Mouse (Mus musculus) liver, postnatal 0 days (tissue): ENCODE data around the gene Vipr2. TPM values are rescaled to one million over a fixed set of nuclear protein-coding genes. Genes with fewer than 3 reads are reported as not detected.

Experiments
- ATAC-seq: fragments of 200-750 bp; cut with Nextera tagmentation; 2 replicates; pipeline ENCODE4 v1.8.0; 2017; ENCODE audit warnings: mild to moderate bottlenecking, moderate library complexity
- DNase-seq: peaks from one replicate; pipeline ENCODE4 v3.0.0-alpha.2; 2016
- H3K27ac ChIP-seq: fragments of 300-500 bp; sonication (generic); 2 replicates; pipeline ENCODE4 v1.5.1; 2014; ENCODE audit warnings: antibody characterized with exemption, moderate library complexity, mild to moderate bottlenecking, low read depth
- H3K27me3 ChIP-seq: fragments of 300-500 bp; sonication (generic); 2 replicates; pipeline ENCODE4 v1.6.1; 2014; ENCODE audit warnings: low read length, control low read depth, mixed read lengths; ENCODE audit not compliant: insufficient read depth
- H3K36me3 ChIP-seq: fragments of 300-500 bp; sonication (generic); replicated peaks from 2 replicates; pipeline ENCODE4 v1.6.1; 2014; ENCODE audit warnings: mild to moderate bottlenecking, control low read depth, low read length, moderate library complexity, mixed read lengths; ENCODE audit not compliant: insufficient read depth
- H3K4me1 ChIP-seq: fragments of 300-500 bp; sonication (generic); 2 replicates; pipeline ENCODE4 v1.6.1; 2014; ENCODE audit warnings: antibody characterized with exemption, mild to moderate bottlenecking, control low read depth; ENCODE audit not compliant: insufficient read depth
- H3K4me2 ChIP-seq: fragments of 300-500 bp; sonication (generic); 2 replicates; pipeline ENCODE4 v1.6.1; 2014; ENCODE audit warnings: low read depth, mild to moderate bottlenecking, low read length, moderate library complexity, mixed read lengths
- H3K4me3 ChIP-seq: fragments of 300-500 bp; sonication (generic); 2 replicates; pipeline ENCODE4 v1.5.1; 2014; ENCODE audit warnings: low read depth, low read length
- H3K9ac ChIP-seq: fragments of 300-500 bp; sonication (generic); replicated peaks from 2 replicates; pipeline ENCODE4 v1.6.1; 2014; ENCODE audit warnings: mild to moderate bottlenecking, moderate library complexity
- H3K9me3 ChIP-seq: fragments of 300-500 bp; sonication (generic); 2 replicates; pipeline ENCODE4 v1.6.1; 2016; ENCODE audit warnings: mild to moderate bottlenecking, control low read depth, low read length, mixed read lengths
- CTCF ChIP-seq: sonication (generic); IDR thresholded peaks from 2 replicates; pipeline ENCODE4 v1.5.1; 2016; ENCODE audit warnings: antibody characterized with exemption, low read depth
- EP300 ChIP-seq: IDR thresholded peaks from 2 replicates; pipeline ENCODE4 v1.6.1; 2016; ENCODE audit warnings: antibody characterized with exemption, low read depth, mild to moderate bottlenecking
- WGBS: fragments of 180-500 bp; shearing (Covaris S2); extraction: QIAGEN DNeasy Blood & Tissue Kit; methylation state at CpG from one replicate; pipeline ENCODE4 v1.1.7; 2014; ENCODE audit not compliant: insufficient replicate concordance; 5-methylcytosine and 5-hydroxymethylcytosine counted together
- polyA plus RNA-seq: library from polyadenylated mRNA; unstranded; fragments of >200 nt; fragmentation: Nextera tagmentation; extraction: Ambion mirVana; gene quantifications from 2 replicates; pipeline ENCODE4 v1.2.1, GENCODE M21; 2015

Vipr2 gene
- polyA plus RNA-seq, 1 experiment from 2014 or later: 0.26 TPM

DNA sequence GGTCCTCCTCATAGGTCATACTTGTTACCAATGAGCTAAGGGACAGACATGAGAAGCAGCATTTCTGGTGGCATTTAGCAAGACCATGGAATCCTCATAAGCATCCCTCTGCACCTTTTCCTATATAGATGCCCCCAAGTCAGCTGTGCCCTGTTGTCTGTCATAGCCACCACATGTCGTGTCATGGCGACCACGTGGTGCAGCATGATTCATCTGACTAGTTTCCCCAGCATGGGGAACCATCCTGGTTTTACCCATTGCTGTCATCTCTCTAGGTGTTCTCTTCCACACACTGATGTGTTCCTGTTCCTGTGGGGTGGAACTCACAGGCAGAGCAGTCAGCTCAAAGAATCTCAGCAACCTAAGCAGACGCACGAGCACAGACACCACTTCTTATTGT lies 55.4 kb downstream of the Vipr2 start:
- 78% methylated on average over 5 of the region's 5 CpGs for WGBS
- Histone ChIP-seq H3K4me2 (no peak overlapping the region), H3K4me3 (no peak overlapping the region), H3K36me3 (no peaks in the 10 kb centered on the region), H3K4me1 (no peaks in the 10 kb centered on the region), H3K27me3 (no peaks in the 10 kb centered on the region), H3K9ac (no peak overlapping the region), H3K27ac (no peak overlapping the region), H3K9me3 (no peaks in the 10 kb centered on the region)
- TF ChIP-seq CTCF (no peak), EP300 (no peak)
- ATAC-seq (no peak), DNase-seq (no peak)

DNA sequence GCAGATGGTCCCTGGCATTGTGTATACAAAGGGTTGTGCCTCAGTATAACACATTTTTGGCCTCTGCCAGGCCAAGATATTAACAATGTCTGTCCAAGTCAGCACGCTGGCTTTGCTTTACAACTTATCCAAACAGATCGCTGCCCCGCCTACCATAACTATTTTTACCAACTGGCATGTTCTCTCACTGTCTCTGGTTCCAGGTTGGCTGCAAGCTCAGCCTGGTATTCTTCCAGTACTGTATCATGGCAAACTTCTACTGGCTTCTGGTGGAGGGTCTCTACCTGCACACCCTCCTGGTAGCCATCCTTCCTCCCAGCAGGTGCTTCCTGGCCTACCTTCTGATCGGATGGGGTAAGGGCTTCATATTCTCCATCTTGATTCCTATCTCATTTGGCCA lies 58.4 kb downstream of the Vipr2 start:
- Histone ChIP-seq H3K4me2 (no peak overlapping the region), H3K4me3 (no peak overlapping the region), H3K27ac (no peak overlapping the region), H3K9ac (no peak overlapping the region), H3K36me3 (no peaks in the 10 kb centered on the region), H3K9me3 (no peaks in the 10 kb centered on the region), H3K27me3 (no peaks in the 10 kb centered on the region), H3K4me1 (no peaks in the 10 kb centered on the region)
- DNase-seq (no peak), ATAC-seq (no peak)
- TF ChIP-seq EP300 (no peak), CTCF (no peak)
- WGBS: 93% methylated on average over 4 of the region's 4 CpGs

DNA sequence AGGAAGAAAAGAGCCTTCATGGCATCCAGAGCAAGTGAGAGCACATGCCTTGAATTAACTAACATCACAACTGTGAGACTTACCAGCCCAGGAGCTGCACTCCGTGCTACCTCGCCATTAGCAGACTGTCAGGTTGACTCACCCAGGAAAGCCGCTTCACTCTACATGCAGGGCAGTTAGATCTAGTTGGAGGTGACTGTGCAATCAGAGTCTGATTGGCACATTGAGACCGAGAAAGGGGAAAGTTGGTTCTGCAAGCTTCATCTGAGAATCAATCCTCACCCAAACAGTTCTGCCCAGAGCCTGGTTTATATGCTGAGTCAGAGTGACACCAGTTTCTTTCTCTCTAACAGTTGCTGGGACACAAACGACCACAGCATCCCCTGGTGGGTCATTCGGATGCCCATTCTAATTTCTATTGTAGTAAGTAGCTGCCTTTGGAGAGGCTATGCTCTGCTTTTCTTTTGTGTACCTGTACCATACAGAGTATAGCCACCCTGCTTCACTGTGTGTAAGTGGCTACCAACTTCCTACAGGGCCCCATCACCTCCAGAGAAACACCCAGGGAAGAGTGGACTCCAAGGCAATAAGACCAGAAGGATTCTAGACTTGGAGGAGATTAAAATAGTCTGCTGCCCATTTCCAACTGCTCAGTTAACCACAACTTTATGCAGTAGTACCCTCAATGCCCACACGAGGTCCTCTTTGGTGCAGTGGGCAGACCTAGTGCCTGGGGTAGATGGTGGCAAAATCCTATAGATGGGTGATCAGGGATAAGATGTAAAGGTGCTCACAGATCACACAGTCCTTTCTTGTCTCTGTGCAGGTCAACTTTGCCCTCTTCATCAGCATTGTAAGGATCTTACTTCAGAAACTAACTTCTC lies 61.0 kb downstream of the Vipr2 start:
- H3K4me3 ChIP-seq: no peak overlapping the region
- no peak overlapping the region for H3K9ac ChIP-seq
- H3K4me1 ChIP-seq: no peaks in the 10 kb centered on the region
- DNase-seq (no peak), ATAC-seq (0 out of 2 replicates have a peak, but pooled peaks have one; percentile 16)
- H3K4me2 ChIP-seq: no peak overlapping the region
- no peaks in the 10 kb centered on the region for H3K9me3 ChIP-seq
- H3K36me3 ChIP-seq: no peaks in the 10 kb centered on the region
- TF ChIP-seq CTCF (peak; percentile 53), EP300 (no peak)
- WGBS: 46% methylated on average over 7 of the region's 7 CpGs
- H3K27ac ChIP-seq: no peak overlapping the region
- H3K27me3 ChIP-seq: no peaks in the 10 kb centered on the region

DNA sequence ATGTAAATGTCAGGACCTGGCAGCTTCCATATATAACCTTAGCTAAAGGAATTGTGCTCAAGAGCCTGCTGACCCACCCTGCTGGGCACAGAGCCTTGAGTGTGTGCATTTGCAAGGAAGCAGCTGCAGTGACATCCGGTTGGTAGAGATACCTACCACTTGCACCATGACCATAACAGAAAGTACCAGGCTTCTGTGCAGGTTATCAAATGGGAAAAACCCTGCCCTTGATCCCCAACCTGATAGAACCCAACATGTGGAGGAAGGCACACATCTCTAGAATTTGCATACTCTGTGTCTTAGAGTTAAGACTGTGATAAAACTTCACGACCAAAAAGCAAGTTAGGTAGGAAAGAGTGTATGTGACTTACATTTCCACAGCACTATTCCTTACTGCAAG lies 63.1 kb downstream of the Vipr2 start:
- WGBS: 74% methylated on average over 2 of the region's 2 CpGs
- no peak overlapping the region for H3K4me2 ChIP-seq
- no peak overlapping the region for H3K9ac ChIP-seq
- no peaks in the 10 kb centered on the region for H3K9me3 ChIP-seq
- TF ChIP-seq EP300: no peak
- TF ChIP-seq CTCF: no peak
- DNase-seq (no peak), ATAC-seq (no peak)
- no peaks in the 10 kb centered on the region for H3K27me3 ChIP-seq
- no peak overlapping the region for H3K4me3 ChIP-seq
- no peaks in the 10 kb centered on the region for H3K4me1 ChIP-seq
- H3K27ac ChIP-seq: no peak overlapping the region
- no peaks in the 10 kb centered on the region for H3K36me3 ChIP-seq

DNA sequence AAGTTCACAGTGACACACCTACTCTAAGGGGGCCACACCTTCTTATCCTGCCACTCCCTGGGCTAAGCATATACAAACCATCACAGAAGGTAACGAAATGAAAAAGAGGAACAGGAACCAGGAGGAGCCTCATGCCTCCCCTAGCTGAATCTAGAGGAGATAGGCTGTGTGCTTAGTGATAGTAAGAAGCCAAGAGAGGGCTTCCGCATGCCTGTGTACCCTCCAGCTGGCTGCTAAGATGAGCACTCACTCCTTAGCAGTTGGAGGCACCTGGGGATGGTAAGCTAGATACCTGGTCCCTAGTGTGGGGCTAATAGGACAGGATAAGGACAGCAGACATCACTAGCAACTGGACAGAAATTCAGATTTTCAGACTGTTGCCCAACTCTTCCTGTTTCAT lies 64.3 kb downstream of the Vipr2 start:
- TF ChIP-seq CTCF (no peak), EP300 (no peak)
- 43% methylated on average over 2 of the region's 2 CpGs for WGBS
- no peak overlapping the region for H3K9ac ChIP-seq
- H3K36me3 ChIP-seq: no peaks in the 10 kb centered on the region
- H3K27me3 ChIP-seq: no peaks in the 10 kb centered on the region
- DNase-seq (no peak), ATAC-seq (peak; percentile 62)
- H3K27ac ChIP-seq: peak overlapping the region; percentile 58
- H3K4me2 ChIP-seq: no peak overlapping the region
- H3K4me3 ChIP-seq: no peak overlapping the region
- no peaks in the 10 kb centered on the region for H3K4me1 ChIP-seq
- H3K9me3 ChIP-seq: no peaks in the 10 kb centered on the region

DNA sequence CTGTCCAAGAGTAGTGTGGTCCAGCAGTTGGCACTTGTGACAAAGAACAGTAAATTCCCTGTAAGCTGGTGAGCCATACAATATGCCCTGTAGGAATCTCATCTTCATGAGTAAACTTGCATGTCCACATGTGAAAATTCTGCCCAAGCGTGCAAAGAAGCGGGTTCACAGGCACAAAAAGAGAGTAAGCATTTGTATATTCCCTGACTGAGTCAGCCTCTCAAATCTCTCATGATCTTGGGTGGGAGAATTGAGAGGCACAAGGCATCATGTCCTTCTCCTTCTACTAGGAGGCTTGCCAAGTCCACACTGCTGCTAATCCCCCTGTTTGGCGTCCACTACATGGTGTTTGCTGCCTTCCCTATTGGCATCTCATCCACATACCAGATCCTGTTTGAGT lies 64.9 kb downstream of the Vipr2 start:
- 80% methylated on average over 3 of the region's 3 CpGs for WGBS

More for the DNA sequence above, 64.9 kb downstream of the Vipr2 start:
- Histone ChIP-seq H3K4me3 (no peak overlapping the region), H3K9me3 (no peaks in the 10 kb centered on the region), H3K4me1 (no peaks in the 10 kb centered on the region), H3K27me3 (no peaks in the 10 kb centered on the region), H3K27ac (0 out of 2 replicates have a peak overlapping the region, but pooled peaks have one; percentile 58), H3K4me2 (no peak overlapping the region), H3K36me3 (no peaks in the 10 kb centered on the region), H3K9ac (no peak overlapping the region)
- ATAC-seq (no peak), DNase-seq (no peak)
- TF ChIP-seq EP300: no peak
